Mouse (Mus musculus): ENCODE measurements at regions not wholly inside any gene's neighbourhood (a gene's known extent, or its start where the extent isn't known, plus 50 kb on each side); places are given as distances from the start of the nearest gene placed in this dataset.

DNA sequence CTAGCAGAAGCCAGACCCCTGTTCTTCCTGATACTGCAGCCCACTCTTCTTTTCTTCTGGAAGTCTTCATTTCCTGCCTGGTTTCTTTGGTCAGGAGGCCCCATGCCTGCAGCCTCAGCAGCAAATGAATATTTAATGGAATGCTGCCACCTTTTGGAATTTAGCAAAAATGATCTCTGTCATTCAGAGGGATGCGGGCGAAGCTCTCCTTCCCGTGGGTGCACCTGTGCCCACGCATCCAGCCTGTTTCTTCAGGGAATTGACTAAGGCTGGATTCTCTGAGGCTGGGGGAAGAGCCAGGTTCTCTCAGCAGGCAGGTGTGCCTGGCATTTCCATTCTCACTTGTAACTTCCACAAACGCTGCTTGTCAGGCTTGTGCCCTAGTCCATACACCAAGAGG, 279.1 kb upstream of the Eef2kmt start:
- TF ChIP-seq CTCF (IDR thresholded peaks at IDR 0.05; ENCODE audit: extremely low read depth, insufficient read length, insufficient replicate concordance, low read depth, low read length) (peak; percentile 23; the same call in 1 of the 2 replicates), POLR2A (IDR thresholded peaks at IDR 0.05; ENCODE audit: low read depth, low read length) (no peak)
